Mouse (Mus musculus) G1E (cell line): Measurements from ENCODE around the gene Ptpa.

Experiments
- CTCF ChIP-seq: IDR thresholded peaks from 2 replicates; pipeline ENCODE4 v1.5.1; 2012; ENCODE audit warnings: low read depth, low read length, inconsistent platforms, mixed read lengths
- GATA1 ChIP-seq: IDR thresholded peaks from 2 replicates; pipeline ENCODE4 v1.6.1; 2012; ENCODE audit warnings: borderline replicate concordance, low read length, inconsistent platforms, mixed read lengths
- GATA2 ChIP-seq: IDR thresholded peaks from 2 replicates; pipeline ENCODE4 v1.6.1; 2012; ENCODE audit warnings: low read depth, low read length, inconsistent platforms, borderline replicate concordance
- POLR2AphosphoS5 ChIP-seq: IDR thresholded peaks from 2 replicates; pipeline ENCODE4 v1.6.1; 2012; ENCODE audit warnings: low read depth, low read length, inconsistent platforms; ENCODE audit not compliant: insufficient replicate concordance
- TAL1 ChIP-seq: conservative IDR thresholded peaks from 2 replicates; pipeline ENCODE4 v1.6.1; 2012; ENCODE audit warnings: low read depth, low read length, inconsistent platforms, mixed read lengths

- no peak for TF ChIP-seq CTCF
- no peak for TF ChIP-seq GATA1
- no peak for TF ChIP-seq POLR2AphosphoS5
- no peak for TF ChIP-seq TAL1
- TF ChIP-seq GATA2: no peak
Observed at GRCm38 (mm10) chr2:30444450-30444849, 28.6 kb downstream of the Ptpa start.
